Mouse (Mus musculus) CH12.LX (cell line): ENCODE measurements at regions not wholly inside any gene's neighbourhood (a gene's known extent, or its start where the extent isn't known, plus 50 kb on each side); places are given as distances from the start of the nearest gene placed in this dataset.

Experiments
- DNase-seq: peaks from one replicate; pipeline ENCODE4 v3.0.0-alpha.2; 2013; ENCODE audit errors: extremely low read depth
- H3K27ac ChIP-seq: 2 replicates; pipeline ENCODE4 v1.5.1; 2012; ENCODE audit warnings: low read depth, mild to moderate bottlenecking, control low read depth, moderate library complexity; ENCODE audit not compliant: insufficient read depth
- H3K27me3 ChIP-seq: replicated peaks from 2 replicates; pipeline ENCODE3; 2012; ENCODE audit warnings: inconsistent platforms
- H3K36me3 ChIP-seq, 2 experiments: replicated peaks in 1 of 2; 2 replicates each; pipeline versions ENCODE3 to v1.6.1; 2012; ENCODE audit warnings: inconsistent platforms in 1 of 2, low read length in 1 of 2, mild to moderate bottlenecking in 1 of 2, mixed read lengths in 1 of 2, moderate library complexity in 1 of 2; ENCODE audit not compliant: control insufficient read depth in 1 of 2, insufficient read depth in 1 of 2
- H3K4me1 ChIP-seq, 2 experiments: 2 replicates each; pipeline ENCODE4 v1.6.1; 2012; ENCODE audit warnings: inconsistent platforms in 1 of 2, moderate library complexity in 1 of 2; ENCODE audit not compliant: insufficient read depth in 2 of 2, control insufficient read depth in 1 of 2
- H3K4me2 ChIP-seq: 2 replicates; pipeline ENCODE4 v1.6.1; 2012; ENCODE audit warnings: low read depth, mild to moderate bottlenecking, control low read depth; ENCODE audit not compliant: poor library complexity, insufficient read depth, severe bottlenecking
- H3K4me3 ChIP-seq, 3 experiments: fragments of 150-350 bp in 1 of 3; sonication (generic) in 1 of 3; replicated peaks in 1 of 3; 2 replicates each; pipeline versions ENCODE3 to v1.5.1; 2011 to 2012; ENCODE audit warnings: low read depth in 2 of 3, low read length in 2 of 3, mild to moderate bottlenecking in 2 of 3, moderate library complexity in 2 of 3, control low read depth in 1 of 3, improper control_type of control experiment in 1 of 3, inconsistent platforms in 1 of 3, mixed read lengths in 1 of 3; ENCODE audit not compliant: poor library complexity in 1 of 3
- H3K79me2 ChIP-seq: replicated peaks from 2 replicates; pipeline ENCODE4 v1.6.1; 2012; ENCODE audit warnings: mild to moderate bottlenecking, moderate library complexity; ENCODE audit not compliant: control insufficient read depth, poor library complexity, insufficient read depth, severe bottlenecking; ENCODE audit errors: extremely low read depth
- H3K9ac ChIP-seq: 2 replicates; pipeline ENCODE4 v1.6.1; 2012; ENCODE audit warnings: low read depth, mild to moderate bottlenecking, control low read depth, moderate library complexity; ENCODE audit not compliant: insufficient read depth
- H3K9me3 ChIP-seq: replicated peaks from 2 replicates; pipeline ENCODE3; 2012; ENCODE audit warnings: low read length, inconsistent platforms, mixed read lengths
- E2F4 ChIP-seq: IDR thresholded peaks from 2 replicates; pipeline ENCODE4 v1.6.1; 2011; ENCODE audit warnings: low read depth, low read length, improper control_type of control experiment; ENCODE audit not compliant: insufficient replicate concordance
- ELF1 ChIP-seq: IDR thresholded peaks from 2 replicates; pipeline ENCODE4 v1.6.1; 2014; ENCODE audit warnings: low read depth, mild to moderate bottlenecking, inconsistent platforms, low read length, improper control_type of control experiment
- EP300 ChIP-seq: IDR thresholded peaks from 2 replicates; pipeline ENCODE4 v1.6.1; 2011; ENCODE audit warnings: low read length, improper control_type of control experiment
- ETS1 ChIP-seq: conservative IDR thresholded peaks from 2 replicates; pipeline ENCODE4 v1.6.1; 2012; ENCODE audit warnings: low read depth, mild to moderate bottlenecking, inconsistent platforms, low read length, improper control_type of control experiment, moderate library complexity
- GABPA ChIP-seq: IDR thresholded peaks from 2 replicates; pipeline ENCODE4 v1.6.1; 2012; ENCODE audit warnings: low read depth, low read length, improper control_type of control experiment, inconsistent platforms; ENCODE audit not compliant: insufficient replicate concordance
- KAT2A ChIP-seq: IDR thresholded peaks from 2 replicates; pipeline ENCODE4 v1.6.1; 2012; ENCODE audit warnings: low read length, improper control_type of control experiment, inconsistent platforms; ENCODE audit not compliant: insufficient replicate concordance
- MAFK ChIP-seq: IDR thresholded peaks from 2 replicates; pipeline ENCODE4 v1.6.1; 2011; ENCODE audit warnings: low read length, improper control_type of control experiment; ENCODE audit not compliant: insufficient replicate concordance
- MAX ChIP-seq: IDR thresholded peaks from 2 replicates; pipeline ENCODE4 v1.6.1; 2011; ENCODE audit warnings: low read length, improper control_type of control experiment
- MAZ ChIP-seq: IDR thresholded peaks from 2 replicates; pipeline ENCODE4 v1.6.1; 2012; ENCODE audit warnings: low read depth, mild to moderate bottlenecking, inconsistent platforms, low read length, improper control_type of control experiment, moderate library complexity
- MXI1 ChIP-seq: IDR thresholded peaks from 2 replicates; pipeline ENCODE4 v1.6.1; 2011; ENCODE audit warnings: mild to moderate bottlenecking, low read depth, low read length, improper control_type of control experiment
- NELFE ChIP-seq: IDR thresholded peaks from 2 replicates; pipeline ENCODE4 v1.6.1; 2011; ENCODE audit warnings: low read depth, low read length, improper control_type of control experiment
- NRF1 ChIP-seq: IDR thresholded peaks from 2 replicates; pipeline ENCODE4 v1.6.1; 2014; ENCODE audit warnings: low read depth, mild to moderate bottlenecking, inconsistent platforms, low read length, improper control_type of control experiment, moderate library complexity
- PAX5 ChIP-seq: IDR thresholded peaks from 2 replicates; pipeline ENCODE4 v1.6.1; 2012; ENCODE audit warnings: low read length, inconsistent platforms, mixed read lengths
- POLR2A ChIP-seq: IDR thresholded peaks from 2 replicates; pipeline ENCODE4 v1.6.1; 2011; ENCODE audit warnings: low read depth, mild to moderate bottlenecking, improper control_type of control experiment, low read length
- POLR2AphosphoS2 ChIP-seq: IDR thresholded peaks from 2 replicates; pipeline ENCODE4 v1.6.1; 2011; ENCODE audit warnings: low read depth, low read length, improper control_type of control experiment
- TBP ChIP-seq: conservative IDR thresholded peaks from 2 replicates; pipeline ENCODE4 v1.6.1; 2011; ENCODE audit warnings: low read depth, low read length, improper control_type of control experiment
- TCF12 ChIP-seq: IDR thresholded peaks from 2 replicates; pipeline ENCODE4 v1.6.1; 2014; ENCODE audit warnings: low read depth, mild to moderate bottlenecking, inconsistent platforms, low read length, improper control_type of control experiment
- UBTF ChIP-seq: IDR thresholded peaks from 2 replicates; pipeline ENCODE4 v1.6.1; 2012; ENCODE audit warnings: low read depth, mild to moderate bottlenecking, inconsistent platforms, low read length, improper control_type of control experiment, moderate library complexity
- USF2 ChIP-seq: conservative IDR thresholded peaks from 2 replicates; pipeline ENCODE4 v1.6.1; 2011; ENCODE audit warnings: low read depth, low read length, improper control_type of control experiment
- ZC3H11A ChIP-seq: IDR thresholded peaks from 2 replicates; pipeline ENCODE4 v1.6.1; 2012; ENCODE audit warnings: low read depth, mild to moderate bottlenecking, inconsistent platforms, low read length, improper control_type of control experiment
- ZMIZ1 ChIP-seq: IDR thresholded peaks from 2 replicates; pipeline ENCODE4 v1.6.1; 2012; ENCODE audit warnings: low read depth, mild to moderate bottlenecking, inconsistent platforms, low read length, improper control_type of control experiment
- dilution Hi-C: fragments of 300-500 bp; cut with MboI; formaldehyde crosslinking; loops from 2 replicates; pipeline ENCODE4 v1.14.3; 2020; ENCODE audit warnings: low sequenced_read_pairs; ENCODE audit not compliant: extremely low pct_unique_long_range_greater_than_20kb, extremely low pct_ligation_motif_present
- in situ Hi-C: fragments of 300-500 bp; cut with MboI; formaldehyde crosslinking; loops from 3 replicates; pipeline ENCODE4 v1.14.3; 2019; ENCODE audit warnings: low sequenced_read_pairs, low pct_ligation_motif_present, low pct_unique_long_range_greater_than_20kb, mixed read lengths

GRCm38 (mm10) chr8:116241987-116242242, 262.9 kb upstream of the Dynlrb2 start:
- no peak overlapping the region for H3K9ac ChIP-seq
- TF ChIP-seq POLR2A (no peak), USF2 (no peak), ETS1 (no peak), PAX5 (no peak), TCF12 (no peak), UBTF (no peak), NELFE (no peak), GABPA (no peak), ZC3H11A (no peak), POLR2AphosphoS2 (no peak), TBP (no peak), E2F4 (no peak), KAT2A (no peak), NRF1 (no peak), MXI1 (no peak), MAX (no peak), MAFK (no peak), ZMIZ1 (no peak), ELF1 (no peak), MAZ (no peak)
- H3K27ac ChIP-seq: no peak overlapping the region
- in situ Hi-C loops (no loop called here), dilution Hi-C loops (no loop called here)
- no peaks in the 10 kb centered on the region for H3K9me3 ChIP-seq
- no peaks in the 10 kb centered on the region for H3K36me3 ChIP-seq
- peaks cover 79% of the 10 kb centered on the region for H3K27me3 ChIP-seq
- no peak for DNase-seq
- no peaks in the 10 kb centered on the region for H3K79me2 ChIP-seq
- no peaks in the 10 kb centered on the region for H3K4me1 ChIP-seq
- H3K4me2 ChIP-seq: no peak overlapping the region
- no peak overlapping the region for H3K4me3 ChIP-seq

DNA sequence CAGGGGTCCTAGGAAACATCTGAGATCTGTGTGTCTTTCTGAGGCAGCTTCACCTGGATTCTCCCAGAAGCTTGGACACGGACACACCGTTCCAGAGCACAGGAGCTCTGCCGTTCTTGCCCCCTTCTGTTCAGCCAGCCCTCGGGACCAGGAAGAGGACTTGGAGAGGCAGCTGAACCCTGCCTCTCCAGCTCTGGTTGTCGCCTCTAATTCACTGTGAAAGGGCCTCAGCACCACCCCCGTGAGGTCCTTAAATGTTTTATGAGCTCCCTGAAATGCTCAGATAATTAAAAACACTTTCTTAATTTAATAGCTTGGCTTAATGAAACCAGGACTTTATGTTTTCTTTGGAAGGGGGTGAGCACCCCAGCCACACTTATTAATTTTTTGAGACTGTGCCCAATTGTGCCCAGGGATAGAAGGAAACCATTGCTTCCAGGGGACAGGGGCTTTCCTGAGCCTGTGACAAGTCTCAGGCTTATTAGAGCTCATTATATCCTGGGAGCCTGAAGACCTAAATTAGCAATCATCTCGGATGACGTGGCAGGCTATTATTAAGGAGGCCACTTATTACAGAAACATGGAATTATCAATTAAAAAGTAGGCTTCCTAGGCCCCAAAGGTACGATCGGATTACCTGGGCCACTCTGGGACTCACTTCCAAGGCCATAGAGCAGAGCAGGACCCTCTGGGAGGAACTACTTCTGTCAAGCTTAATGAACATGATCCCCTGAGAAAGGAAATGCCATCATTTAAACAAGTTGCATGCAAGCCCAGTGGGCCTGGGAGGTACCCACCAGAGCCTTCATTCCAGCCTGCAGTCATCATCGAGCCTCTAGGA, 263.4 kb upstream of the Dynlrb2 start:
- no peaks in the 10 kb centered on the region for H3K36me3 ChIP-seq
- no peak overlapping the region for H3K9ac ChIP-seq
- in situ Hi-C loops (no loop called here), dilution Hi-C loops (no loop called here)
- no peak overlapping the region for H3K27ac ChIP-seq
- no peaks in the 10 kb centered on the region for H3K4me1 ChIP-seq
- H3K4me2 ChIP-seq: no peak overlapping the region
- DNase-seq: no peak
- H3K79me2 ChIP-seq: no peaks in the 10 kb centered on the region
- peaks cover 78% of the 10 kb centered on the region for H3K27me3 ChIP-seq
- H3K9me3 ChIP-seq: no peaks in the 10 kb centered on the region
- H3K4me3 ChIP-seq: no peak overlapping the region
- no peak for TF ChIP-seq EP300
